Mouse (Mus musculus) Patski (cell line): Measurements from ENCODE around the gene Ptges. TPM values are rescaled to one million over a fixed set of nuclear protein-coding genes. Genes with fewer than 3 reads are reported as not detected.
"Not testable (repeated sequence)": the region's sequence is repeated elsewhere in the genome, so short reads cannot be mapped to it uniquely, and the experiment has no call there.

ENCODE experiments used
- ATAC-seq: fragments of 100-300 bp; one replicate; pipeline ENCODE4 v1.8.0; 2021
- CTCF ChIA-PET: fragments of 350-600 bp; sonication (Branson Sonifier 250); formaldehyde crosslinking; loops from one replicate; lab custom pipeline; 2022; ENCODE audit warnings: inconsistent platforms; lab: Charles Lee
- POLR2A ChIA-PET: fragments of 350-600 bp; sonication (Branson Sonifier 250); formaldehyde crosslinking; loops from one replicate; lab custom pipeline; 2022; ENCODE audit warnings: antibody characterized with exemption, inconsistent platforms; lab: Charles Lee
- DNase-seq: peaks from one replicate; pipeline ENCODE4 v3.0.0-alpha.2; 2011; ENCODE audit warnings: low read depth, low spot score
- H3K27me3 ChIP-seq: fragments of 371-371 bp; one replicate; pipeline ENCODE4 v1.5.1; 2021
- CTCF ChIP-seq: fragments of 100-300 bp; IDR thresholded peaks from one replicate; pipeline ENCODE4 v1.5.1; 2021
- in situ Hi-C: fragments of 300-500 bp; cut with MboI; formaldehyde crosslinking; loops from 3 replicates; pipeline ENCODE4 v1.11.1; 2018; ENCODE audit warnings: low pct_unique_long_range_greater_than_20kb, mixed read lengths
- polyA plus RNA-seq: library from polyadenylated mRNA; unstranded; gene quantifications from one replicate; pipeline ENCODE4 v1.2.3, GENCODE M21; 2021

The Ptges gene
- polyA plus RNA-seq, 1 experiment from 2014 or later, result 0.44 TPM

- ChIA-PET POLR2A (interaction anchor here (0.7 to 0.9 kb wide), 2 partner anchors 11 to 64 kb away, joined by 3 to 4 read pairs; no protein-coding TSS in a partner anchor), CTCF (no interaction called here)
- no peak for DNase-seq
- no peak for ATAC-seq
- H3K27me3 ChIP-seq, result no peaks in the 10 kb centered on the region
- TF ChIP-seq CTCF, result no peak
- in situ Hi-C loops, result loop anchor here (5.0 to 25.0 kb wide), 5 partner anchors 40 to 495 kb away; no protein-coding TSS in a partner anchor
These were observed 2.3 kb upstream of the Ptges start for GRCm38 (mm10) chr2:30931922-30932321.

GRCm38 (mm10) chr2:30930846-30931245, 1.2 kb upstream of the Ptges start:
- ATAC-seq, CTCF ChIA-PET: not testable (repeated sequence)
- in situ Hi-C loops, result loop anchor here (5.0 to 25.0 kb wide), 5 partner anchors 39 to 494 kb away; no protein-coding TSS in a partner anchor

GRCm38 (mm10) chr2:30928893-30929482, 675 bp downstream of the Ptges start:
- in situ Hi-C loops, result loop anchor here (25.0 kb wide), 1 partner anchor 317 kb away; no protein-coding TSS in a partner anchor
- ChIA-PET POLR2A (interaction anchor here (0.7 kb wide), 1 partner anchor 16 kb away, joined by 3 read pairs; no protein-coding TSS in a partner anchor), CTCF (interaction anchor here (0.9 to 2.1 kb wide), 15 partner anchors 9 to 489 kb away, joined by 3 to 6 read pairs (median 3); no protein-coding TSS in a partner anchor)
- TF ChIP-seq CTCF, result no peak
- ATAC-seq (no peak), DNase-seq (no peak)
- no peaks in the 10 kb centered on the region for H3K27me3 ChIP-seq

More at GRCm38 (mm10) chr2:30930846-30931245, 1.2 kb upstream of the Ptges start:
- POLR2A ChIA-PET, H3K27me3 ChIP-seq, DNase-seq: not testable (repeated sequence)

GRCm38 (mm10) chr2:30927844-30928628, 1.6 kb downstream of the Ptges start:
- H3K27me3 ChIP-seq, result no peaks in the 10 kb centered on the region
- no peak for ATAC-seq
- in situ Hi-C loops, result loop anchor here (25.0 kb wide), 1 partner anchor 316 kb away; no protein-coding TSS in a partner anchor
- TF ChIP-seq CTCF, result no peak
- CTCF ChIA-PET, result interaction anchor here (1.3 to 2.3 kb wide), 9 partner anchors 8 to 131 kb away, joined by 4 to 7 read pairs (median 5); no protein-coding TSS in a partner anchor
- POLR2A ChIA-PET, result interaction anchor here (0.6 to 1.1 kb wide), 3 partner anchors 15 to 26 kb away, joined by 3 to 4 read pairs (median 3); no protein-coding TSS in a partner anchor
- no peak for DNase-seq

GRCm38 (mm10) chr2:30927151-30927781, 2.4 kb downstream of the Ptges start:
- POLR2A ChIA-PET, result interaction anchor here (1.1 kb wide), 1 partner anchor 15 kb away, joined by 4 read pairs; no protein-coding TSS in a partner anchor
- in situ Hi-C loops, result loop anchor here (25.0 kb wide), 1 partner anchor 315 kb away; no protein-coding TSS in a partner anchor
- no peaks in the 10 kb centered on the region for H3K27me3 ChIP-seq
- ATAC-seq (peak; percentile 19), DNase-seq (no peak)
- TF ChIP-seq CTCF, result no peak
- CTCF ChIA-PET, result interaction anchor here (0.7 to 2.3 kb wide), 7 partner anchors 10 to 523 kb away, joined by 3 to 7 read pairs (median 5); no protein-coding TSS in a partner anchor

GRCm38 (mm10) chr2:30926381-30926780, 3.3 kb downstream of the Ptges start:
- ChIA-PET POLR2A (no interaction called here), CTCF (interaction anchor here (0.7 to 2.3 kb wide), 6 partner anchors 9 to 522 kb away, joined by 3 to 7 read pairs (median 4); no protein-coding TSS in a partner anchor)
- in situ Hi-C loops, result loop anchor here (25.0 kb wide), 1 partner anchor 314 kb away; no protein-coding TSS in a partner anchor
- ATAC-seq (no peak), DNase-seq (no peak)
- no peak for TF ChIP-seq CTCF
- no peaks in the 10 kb centered on the region for H3K27me3 ChIP-seq

GRCm38 (mm10) chr2:30925181-30925580, 4.5 kb downstream of the Ptges start:
- DNase-seq (no peak), ATAC-seq (no peak)
- TF ChIP-seq CTCF, result no peak
- in situ Hi-C loops, result loop anchor here (25.0 kb wide), 1 partner anchor 313 kb away; no protein-coding TSS in a partner anchor
- CTCF ChIA-PET, result interaction anchor here (1.5 kb wide), 1 partner anchor 104 kb away, joined by 4 read pairs; no protein-coding TSS in a partner anchor
- POLR2A ChIA-PET, result no interaction called here
- H3K27me3 ChIP-seq, result no peaks in the 10 kb centered on the region

- POLR2A ChIA-PET, result no interaction called here
- no peaks in the 10 kb centered on the region for H3K27me3 ChIP-seq
- in situ Hi-C loops, result no loop called here
- no peak for TF ChIP-seq CTCF
- CTCF ChIA-PET, result interaction anchor here (1.1 kb wide), 1 partner anchor 11 kb away, joined by 3 read pairs; no protein-coding TSS in a partner anchor
- no peak for ATAC-seq
- DNase-seq, result no peak
These were observed 6.6 kb downstream of the Ptges start for GRCm38 (mm10) chr2:30923099-30923498.

GRCm38 (mm10) chr2:30920216-30920615, 9.4 kb downstream of the Ptges start:
- ChIA-PET CTCF (interaction anchor here (1.5 to 1.7 kb wide), 2 partner anchors 9 to 14 kb away, joined by 5 to 6 read pairs; partner anchors contain the start of gene Ptges), POLR2A (no interaction called here)
- TF ChIP-seq CTCF, result no peak
- ATAC-seq (peak; percentile 40), DNase-seq (no peak)
- in situ Hi-C loops, result no loop called here
- no peaks in the 10 kb centered on the region for H3K27me3 ChIP-seq
